In genomic region chr6:25836261-25836660, GRCm38 (mm10) we compare ENCODE assay signal across 24 mouse cellular contexts. TPM values are rescaled to one million over a fixed set of nuclear protein-coding genes. Genes with fewer than 3 reads are reported as not detected.
A peak's percentile ranks its signal among the peaks of the same experiment; 100 is the strongest.
DNase-seq lines count a peak whose midpoint lies in the region; ATAC-seq and TF ChIP-seq lines count a peak whose summit lies in the region.
"Had no signal": no experiment of that assay in that cellular context is flagged by ENCODE, and none has a peak within 500 bp of the region (broad histone marks: within the 10 kb centered on the region; RNA-seq: fewer than 3 reads in every experiment).

No protein-coding gene starts in this region.

- in situ Hi-C loops in Patski (cut with MboI; ENCODE audit: low pct_unique_long_range_greater_than_20kb): no loop called here

- peak; percentile 39 for ATAC-seq in Patski
- ATAC-seq: forebrain, embryonic 14.5 days; hindbrain, postnatal 0 days; inflammation-experienced regulatory T-cells, adult 6 months; intestine, embryonic 16.5 days had no signal

- no peak for TF ChIP-seq CTCF in Patski (IDR thresholded peaks at IDR 0.05)

- CTCF ChIA-PET in Patski (lab: Charles Lee): no interaction called here

- peaks cover 5% of the 10 kb centered on the region for H3K27me3 ChIP-seq in Patski
- H3K27me3 ChIP-seq: CH12.LX; heart, embryonic 12.5 days; heart, embryonic 15.5 days; hindbrain, embryonic 13.5 days had no signal

- POLR2A ChIA-PET in Patski (lab: Charles Lee): no interaction called here

- peak; percentile 5 for DNase-seq in adrenal gland, postnatal 10 days
- no peak for DNase-seq in adrenal gland, adult 2 months
- peak; percentile 52 for DNase-seq in 3T3-L1 (ENCODE audit: low read depth, low spot score)
- no peak for DNase-seq in Patski (ENCODE audit: low read depth, low spot score)
- no peak for DNase-seq in kidney, postnatal 25 days
- DNase-seq in kidney, postnatal 4 days: no peak
- DNase-seq: adrenal gland, postnatal 25 days; B cell, adult 2 months; cerebellum, adult 11-12 months; cerebellum, adult 8-10 months; cerebellum, postnatal 10 days; cerebellum, postnatal 36 days; gastrocnemius, postnatal 25 days; heart, adult 18-20 months; heart, postnatal 36 days; kidney, adult 2 months had no signal

RNA-seq across cellular contexts. Expression of gene Pot1a, which starts 27.2 kb away (rescaled TPM):
- 10 to 100 TPM; 13.4 to 18.3 TPM for total RNA-seq in adrenal gland, postnatal 10 days (2021)
- total RNA-seq in adrenal gland, adult 2 months (2021): 10 to 100 TPM in 1 of 2 experiments, 1 to 10 TPM in 1; 7.1 to 14.3 TPM
- 1.3 and 1.5 TPM in 2 replicates for polyA plus RNA-seq in adrenal gland, adult 2 months (2012; rRNA removed)
- polyA plus RNA-seq in Patski (2021): 11.5 TPM

Comparison
In these comparisons a context has a peak if more than half of its experiments do, and no peak if none do; other contexts are left out.
1. DNase-seq: peak in adrenal gland, postnatal 10 days (single experiment) and 3T3-L1 (single experiment); none in adrenal gland, adult 2 months (single experiment), Patski (single experiment), kidney, postnatal 25 days (0 of 2) and kidney, postnatal 4 days (0 of 2).